Mouse (Mus musculus) liver, embryonic 14.5 days (tissue): ENCODE measurements around the gene Zfp593.

Experiments
- CTCF ChIP-seq: IDR thresholded peaks from 2 replicates; pipeline ENCODE4 v1.5.1; 2016; ENCODE audit warnings: antibody characterized with exemption, low read depth, control low read depth
- EP300 ChIP-seq: IDR thresholded peaks from 2 replicates; pipeline ENCODE4 v1.6.1; 2016; ENCODE audit warnings: antibody characterized with exemption, low read depth

DNA sequence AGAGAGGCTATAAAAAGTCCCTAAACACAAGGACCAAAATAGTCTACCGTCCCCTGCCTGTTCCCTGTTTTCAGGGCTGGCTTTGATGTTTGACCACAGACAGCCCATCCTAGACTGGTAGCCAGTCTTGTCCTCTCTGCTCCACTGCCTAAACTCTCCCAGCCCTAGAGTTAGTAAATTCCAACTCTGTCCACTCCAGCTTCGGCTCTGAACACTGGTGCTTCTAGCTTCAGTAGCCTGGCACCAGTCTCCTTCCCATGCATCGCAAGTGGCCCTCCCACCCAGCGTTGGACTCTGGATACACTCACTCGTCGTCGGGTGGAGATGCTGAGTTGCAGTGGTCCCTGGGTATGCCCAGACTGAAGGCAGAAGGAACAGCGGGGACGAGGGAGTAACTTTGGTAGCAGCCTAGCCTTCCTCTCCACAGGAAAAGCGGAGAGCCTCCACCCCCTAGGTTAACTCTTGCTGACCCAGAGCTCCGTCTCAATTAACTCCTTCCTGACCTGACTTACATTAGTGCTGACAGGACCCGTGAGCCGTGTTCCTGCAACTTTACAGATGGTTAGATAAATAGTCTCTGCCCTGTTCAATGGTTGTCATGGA, 8.4 kb upstream of the Zfp593 start, which contains the start of gene Grrp1:
- TF ChIP-seq CTCF, result no peak
- no peak for TF ChIP-seq EP300
